Mouse (Mus musculus) MN1 (cell line): Measurements from ENCODE around the gene Smarca5.

Experiments used
- DNase-seq: peaks from one replicate; pipeline ENCODE4 v3.0.0-alpha.2; 2016; ENCODE audit warnings: low spot score

The Smarca5 gene

DNA sequence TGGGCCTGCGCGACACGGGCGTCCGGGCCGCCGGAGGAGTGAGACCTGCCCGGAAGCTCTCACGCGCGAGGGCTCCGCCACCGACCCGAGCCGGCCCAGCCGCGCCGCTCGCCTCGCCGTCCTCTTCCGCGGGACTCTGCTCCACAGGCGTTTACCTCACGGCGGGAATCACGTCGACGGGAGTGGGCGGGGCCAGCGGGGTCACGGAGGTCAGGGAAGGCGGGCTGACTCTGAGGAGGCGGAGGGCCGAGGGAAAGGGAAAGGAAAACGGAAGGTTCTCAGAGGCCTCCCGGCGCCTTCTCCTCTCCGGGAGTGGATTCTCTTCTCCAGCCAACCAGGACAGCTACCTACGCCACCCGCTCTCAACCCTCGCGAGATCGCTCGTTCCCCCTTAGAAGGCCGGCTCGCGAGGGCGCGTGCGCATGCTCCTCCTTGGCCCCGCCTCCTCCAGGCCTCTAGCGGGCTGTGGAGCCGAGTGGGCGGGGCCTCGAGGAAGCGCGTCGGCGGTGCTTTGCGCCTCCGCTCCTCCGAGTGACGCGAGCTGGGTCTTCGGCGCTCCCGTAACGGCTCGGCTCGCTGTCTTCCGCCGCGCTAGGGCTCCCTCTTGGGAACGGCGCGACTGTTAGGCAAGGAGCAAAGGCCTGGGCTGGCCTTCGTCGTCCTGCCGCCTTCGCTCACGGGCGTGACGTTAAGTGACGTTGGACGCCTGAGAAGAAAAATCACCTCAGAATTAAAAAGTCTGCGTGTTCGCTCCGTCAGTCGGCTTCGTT, at the start of gene Smarca5:
Gene Smarca5 (minus strand): TSS at position 343 of the 770 bp plus-strand sequence.
- peak; percentile 99 for DNase-seq

DNA sequence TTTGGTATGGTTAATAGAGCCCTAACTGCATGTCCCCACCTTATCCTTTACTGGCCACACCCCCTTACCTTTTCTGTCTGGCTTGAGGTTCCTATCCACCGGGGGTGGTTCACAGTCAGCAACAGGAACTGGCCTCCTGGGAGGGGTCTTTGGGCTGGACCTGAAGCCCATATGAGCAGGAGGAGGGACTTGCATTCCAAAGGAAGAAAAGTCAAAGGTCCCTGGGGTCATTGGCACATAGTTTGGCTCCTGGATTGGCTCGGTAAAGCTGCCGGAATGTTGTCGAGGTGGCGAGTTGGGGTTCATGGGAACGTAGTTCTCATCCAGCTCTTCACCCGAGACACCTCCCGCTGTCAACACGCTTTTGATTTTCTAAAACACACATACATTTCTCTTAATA, 45.3 kb upstream of the Smarca5 start:
- no peak for DNase-seq

GRCm38 (mm10) chr8:80783271-80783670, 44.0 kb upstream of the Smarca5 start:
- no peak for DNase-seq

DNA sequence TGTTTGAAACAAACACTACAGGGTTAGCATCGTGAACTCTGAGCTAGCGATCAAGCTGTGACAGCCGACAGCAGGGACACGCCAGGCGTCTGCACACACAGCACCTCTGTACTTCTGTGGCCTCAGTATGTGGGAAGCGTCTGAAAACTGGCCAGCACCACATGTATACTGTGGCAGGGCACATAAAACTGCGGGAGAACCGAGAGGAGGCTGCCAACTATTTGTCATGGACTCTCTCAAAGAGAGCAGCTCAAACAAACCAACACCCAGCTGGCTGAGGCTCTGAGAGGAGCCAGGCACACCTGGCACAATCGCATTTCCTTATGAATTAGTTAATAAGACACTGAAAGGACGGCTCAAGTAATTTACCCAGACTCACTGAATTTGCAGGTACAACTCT, 42.0 kb upstream of the Smarca5 start:
- DNase-seq = no peak

DNA sequence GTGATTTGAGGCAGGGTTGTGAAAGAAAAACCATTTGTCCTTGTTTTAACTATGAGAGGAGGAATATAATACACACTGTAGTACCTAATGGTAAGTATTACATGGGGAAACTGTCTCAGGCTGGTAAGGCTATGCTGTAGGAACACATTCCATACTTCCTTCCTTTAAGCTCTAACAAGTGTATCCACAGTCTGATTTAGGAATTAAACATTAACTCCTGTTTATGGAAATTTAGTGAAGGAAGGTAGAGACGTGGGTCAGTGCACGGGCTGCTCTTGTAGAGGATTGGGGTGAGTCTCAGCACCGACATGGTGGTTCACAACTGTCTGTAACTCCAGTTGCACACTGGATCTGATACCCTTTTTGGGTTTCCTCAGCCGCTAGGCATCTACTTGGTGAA, 41.0 kb upstream of the Smarca5 start:
- DNase-seq = no peak

- DNase-seq = no peak
Measured at GRCm38 (mm10) chr8:80776436-80776835, 37.1 kb upstream of the Smarca5 start.

GRCm38 (mm10) chr8:80772732-80773460, 33.6 kb upstream of the Smarca5 start:
- peak; percentile 27 for DNase-seq

- DNase-seq = no peak
Measured at GRCm38 (mm10) chr8:80768451-80768850, 29.2 kb upstream of the Smarca5 start.

- DNase-seq = peak; percentile 86
Measured at GRCm38 (mm10) chr8:80753017-80753715, 13.9 kb upstream of the Smarca5 start.

GRCm38 (mm10) chr8:80752429-80752828, 13.1 kb upstream of the Smarca5 start:
- no peak for DNase-seq

DNA sequence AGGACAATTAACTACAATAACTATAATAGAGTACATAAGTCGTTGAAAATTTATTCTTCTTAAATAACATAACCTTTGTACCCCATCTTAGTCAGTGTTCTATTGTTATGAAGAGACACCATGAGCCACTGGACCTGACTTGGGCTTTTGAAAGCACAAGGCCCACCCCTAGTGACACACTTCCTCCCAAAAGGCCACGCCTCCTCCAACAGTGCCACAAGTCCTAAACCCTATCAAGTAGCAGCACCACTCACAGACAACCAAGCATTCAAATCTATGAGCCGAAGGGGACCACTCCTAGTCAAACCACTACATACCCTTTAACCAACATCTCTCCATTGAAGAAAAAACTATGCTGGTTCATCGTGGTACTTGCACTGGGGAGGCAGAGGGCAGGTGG, 9.8 kb upstream of the Smarca5 start:
- no peak for DNase-seq

- DNase-seq = no peak
Measured at GRCm38 (mm10) chr8:80739932-80740331, 635 bp upstream of the Smarca5 start.

- DNase-seq = peak; percentile 68
Measured at GRCm38 (mm10) chr8:80738388-80739154, 726 bp downstream of the Smarca5 start.

DNA sequence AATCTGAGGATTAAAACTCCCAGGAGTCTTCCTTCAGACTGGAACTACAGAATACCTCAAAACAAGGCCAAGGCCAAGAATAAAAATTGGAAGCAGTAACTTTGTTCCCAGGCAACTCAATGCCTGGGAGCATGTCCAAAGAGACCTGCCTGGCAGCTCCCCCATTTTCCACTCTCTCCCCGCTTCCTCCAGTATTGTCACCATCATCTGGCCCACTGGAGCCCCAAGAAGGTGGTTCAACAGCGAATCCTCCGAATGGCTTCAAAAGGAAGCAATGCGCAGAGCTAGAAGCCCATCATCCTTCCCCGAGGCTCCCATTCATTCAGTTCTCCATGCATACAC, 1.3 kb downstream of the Smarca5 start:
- DNase-seq = no peak

- no peak for DNase-seq
Measured at GRCm38 (mm10) chr8:80732326-80732725, 7.0 kb downstream of the Smarca5 start.

DNA sequence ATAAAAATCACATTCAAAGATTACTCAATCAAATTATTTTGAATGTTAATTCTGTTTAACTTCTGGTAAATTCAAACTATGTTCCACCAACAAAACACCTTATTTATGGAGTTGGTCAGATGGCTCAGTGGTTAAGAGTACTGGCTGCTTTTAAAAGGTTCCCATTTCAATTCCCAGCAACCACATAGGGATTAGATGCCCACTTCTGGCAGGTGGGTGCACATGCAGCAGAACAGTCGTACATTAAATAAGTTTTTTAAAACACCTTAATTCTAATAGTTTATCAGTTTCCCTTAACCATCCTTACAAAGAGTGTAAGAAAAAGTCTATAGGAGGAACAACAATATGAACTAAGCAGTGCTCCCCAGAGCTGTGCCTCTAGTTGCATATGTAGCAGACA, 24.8 kb downstream of the Smarca5 start:
- DNase-seq = no peak

DNA sequence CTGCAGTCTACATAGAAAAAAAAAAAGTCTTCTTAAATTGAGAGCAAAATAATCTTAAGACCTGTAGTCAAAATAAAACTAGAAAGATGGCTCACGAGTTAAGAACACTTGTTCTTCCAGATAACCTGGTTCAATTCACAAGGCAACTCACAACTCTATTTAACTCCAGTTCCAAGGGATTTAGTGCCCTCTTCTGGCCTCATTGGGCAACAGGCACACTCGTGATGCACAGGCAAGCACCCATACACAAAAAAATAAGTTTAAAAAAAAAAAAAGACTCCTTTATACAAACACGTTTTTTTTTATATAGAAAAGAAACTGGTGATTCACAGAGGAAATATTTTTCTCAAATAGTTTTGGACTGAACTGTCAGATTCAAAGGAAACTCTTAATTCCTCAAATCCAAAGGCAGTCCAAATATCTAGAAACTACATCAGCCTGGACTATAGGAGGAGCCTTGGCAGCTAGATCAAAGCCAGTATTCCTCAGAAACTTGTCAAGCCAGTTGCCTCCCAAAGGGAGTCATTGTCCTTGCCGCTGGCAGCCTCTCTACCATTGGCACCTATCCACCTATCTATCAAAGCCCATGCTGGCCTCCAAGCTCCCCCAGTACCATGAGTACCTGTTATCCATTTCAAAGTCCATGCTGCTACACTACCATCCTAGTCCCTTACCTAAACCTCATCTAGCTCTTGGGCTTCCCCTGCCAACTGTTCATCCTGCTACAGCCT, 28.5 kb downstream of the Smarca5 start:
- DNase-seq = no peak

- DNase-seq = peak; percentile 17
Measured at GRCm38 (mm10) chr8:80688141-80688540, 51.2 kb downstream of the Smarca5 start.

- DNase-seq = no peak
Measured at GRCm38 (mm10) chr8:80683756-80684335, 55.5 kb downstream of the Smarca5 start.

GRCm38 (mm10) chr8:80682594-80682993, 56.7 kb downstream of the Smarca5 start:
- no peak for DNase-seq

DNA sequence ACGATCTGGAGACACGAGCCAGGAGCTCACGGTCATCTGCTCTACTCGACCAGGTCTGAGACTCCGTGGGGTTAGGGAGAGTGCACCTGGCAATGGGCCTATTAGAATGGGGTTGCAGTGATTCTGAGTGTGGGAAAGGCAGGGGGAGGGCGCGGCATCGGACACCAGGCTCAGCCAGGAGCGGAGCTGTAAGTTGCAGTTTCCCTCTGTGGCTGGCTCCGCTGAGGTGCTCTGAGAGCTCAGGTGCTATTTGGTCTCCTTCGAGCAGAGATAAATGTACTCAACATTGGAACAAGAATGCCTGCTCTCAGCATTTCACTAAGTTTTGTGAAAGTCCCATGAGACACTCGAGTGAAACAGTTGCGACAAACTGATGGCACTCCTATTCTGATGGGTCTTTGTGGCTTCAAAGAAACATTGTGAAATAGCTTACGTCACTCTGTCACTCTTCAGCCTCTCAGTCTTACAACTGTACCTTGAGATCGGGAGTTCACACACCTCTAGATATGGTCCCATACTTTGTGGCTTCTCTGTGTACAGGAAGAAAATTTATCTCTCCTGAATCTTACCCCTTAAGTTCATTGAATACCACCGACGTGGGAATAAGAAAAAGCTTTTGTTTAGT, 69.9 kb downstream of the Smarca5 start:
- no peak for DNase-seq
